Mouse (Mus musculus) embryo, embryonic 9.5 days (tissue): ENCODE measurements around the gene Maml3.

ENCODE experiments used
- DNase-seq: peaks from one replicate; pipeline ENCODE4 v3.0.0-alpha.2; 2017; ENCODE audit errors: extremely low spot score

The Maml3 gene

GRCm38 (mm10) chr3:51705220-51705619 is 399.7 kb downstream of the Maml3 start:
- DNase-seq: no peak

DNA sequence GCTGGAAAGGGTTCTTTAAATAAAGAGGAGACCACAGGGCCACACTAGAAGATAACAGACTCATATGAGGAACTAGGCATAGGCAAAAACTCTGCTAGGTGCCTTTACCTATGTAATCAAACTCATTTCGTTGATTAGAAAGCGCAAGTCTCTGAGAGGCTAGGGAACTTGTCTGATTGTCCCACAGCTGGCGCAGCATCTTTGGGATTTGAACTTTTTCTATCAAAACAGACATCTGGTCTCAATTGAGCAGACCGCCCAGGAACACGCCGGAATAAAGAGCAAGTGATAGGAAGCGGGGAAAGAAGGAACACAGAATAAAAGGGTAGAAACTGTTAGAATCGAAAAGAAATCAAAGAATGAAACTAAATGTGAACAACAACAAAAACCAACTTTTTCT is 401.4 kb downstream of the Maml3 start:
- no peak for DNase-seq

DNA sequence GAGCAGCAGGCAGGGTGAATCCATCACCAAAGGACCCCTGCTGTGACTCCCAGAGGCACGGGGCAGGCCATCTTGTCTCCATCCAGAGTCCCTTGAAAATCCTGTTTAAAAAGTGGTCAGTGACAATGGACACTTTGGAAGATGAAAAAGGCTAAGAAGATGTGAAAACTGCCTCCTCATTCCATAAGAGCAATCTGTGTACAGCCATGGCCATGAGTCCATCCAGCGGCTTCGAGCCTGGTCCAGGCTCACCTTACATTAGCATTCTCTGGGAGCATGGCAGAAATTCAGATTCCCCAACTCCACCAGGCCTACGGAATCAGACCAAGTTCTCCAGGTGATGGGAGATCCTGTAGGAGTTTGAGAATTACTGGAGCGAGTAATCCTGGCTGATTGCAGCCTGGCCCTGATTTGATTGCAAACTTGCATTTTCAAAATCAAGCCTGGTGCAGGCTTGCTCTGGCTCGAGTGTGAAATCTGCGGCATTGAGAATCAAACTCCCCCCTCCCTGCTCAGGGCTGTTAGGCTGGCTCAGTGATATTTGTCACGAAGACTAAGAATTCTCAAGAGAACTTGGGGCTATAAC is 402.1 kb downstream of the Maml3 start:
- DNase-seq: no peak

GRCm38 (mm10) chr3:51701950-51702349 is 402.9 kb downstream of the Maml3 start:
- peak; percentile 79 for DNase-seq

- peak; percentile 95 for DNase-seq
Observed at GRCm38 (mm10) chr3:51701281-51701751, 403.6 kb downstream of the Maml3 start.

- no peak for DNase-seq
Observed at GRCm38 (mm10) chr3:51700731-51701280, 404.1 kb downstream of the Maml3 start.

DNA sequence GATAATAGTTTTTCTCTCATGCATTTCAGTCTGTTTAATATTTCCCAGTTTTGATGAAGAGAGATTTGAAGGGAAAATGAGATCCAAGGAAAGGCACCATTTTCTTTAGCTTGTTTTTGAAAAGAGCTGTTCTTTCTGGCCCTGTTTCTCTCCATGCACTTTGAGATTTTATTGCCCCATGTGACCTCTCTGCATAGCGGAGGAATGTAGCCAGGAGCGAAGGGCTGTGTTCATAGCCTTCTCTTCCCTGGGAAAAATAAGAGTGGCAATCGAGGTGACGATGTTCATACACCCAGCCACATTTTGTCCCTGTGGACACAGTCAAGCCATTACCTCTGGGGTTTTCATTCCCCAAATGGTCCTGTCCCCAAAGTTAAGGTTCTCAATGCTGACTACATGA is 404.8 kb downstream of the Maml3 start:
- no peak for DNase-seq

DNA sequence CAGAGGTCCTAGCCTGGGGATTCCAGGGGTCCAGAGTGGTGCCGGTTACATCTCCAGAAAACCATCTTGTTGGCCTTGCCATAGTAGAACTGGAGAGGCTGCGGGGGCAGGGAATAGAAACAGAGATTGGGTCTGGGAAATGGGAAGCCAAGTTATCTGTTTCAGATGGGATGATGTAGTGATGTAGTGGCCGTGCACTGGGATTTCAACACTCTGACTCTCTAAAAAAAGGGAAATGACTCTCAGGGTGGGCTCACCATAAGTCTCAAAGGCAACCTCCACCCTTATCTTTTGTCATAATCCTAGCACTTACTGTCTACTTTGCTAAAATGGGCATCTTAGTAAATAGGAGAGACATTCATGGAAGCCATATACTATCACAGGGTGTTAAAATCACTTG is 406.9 kb downstream of the Maml3 start:
- no peak for DNase-seq

DNA sequence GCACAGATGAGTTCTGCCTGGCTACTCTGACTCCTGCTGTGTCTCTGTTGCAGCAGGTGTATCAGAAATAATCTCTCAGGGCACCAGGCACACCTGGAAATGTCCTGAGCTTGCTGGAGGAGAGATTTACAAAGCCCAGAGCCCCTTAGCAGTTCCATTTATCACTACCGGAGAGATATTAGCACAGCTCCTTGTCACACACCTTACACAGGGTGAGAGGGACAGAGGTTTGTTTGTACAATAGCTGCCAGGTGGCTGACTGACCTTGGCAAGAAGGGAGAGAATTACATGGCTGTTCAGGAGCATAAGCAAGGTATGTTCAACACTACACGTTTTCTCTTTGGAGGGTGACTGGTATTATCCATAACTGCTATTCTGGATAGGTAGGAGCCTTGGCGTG is 409.2 kb downstream of the Maml3 start:
- no peak for DNase-seq

DNA sequence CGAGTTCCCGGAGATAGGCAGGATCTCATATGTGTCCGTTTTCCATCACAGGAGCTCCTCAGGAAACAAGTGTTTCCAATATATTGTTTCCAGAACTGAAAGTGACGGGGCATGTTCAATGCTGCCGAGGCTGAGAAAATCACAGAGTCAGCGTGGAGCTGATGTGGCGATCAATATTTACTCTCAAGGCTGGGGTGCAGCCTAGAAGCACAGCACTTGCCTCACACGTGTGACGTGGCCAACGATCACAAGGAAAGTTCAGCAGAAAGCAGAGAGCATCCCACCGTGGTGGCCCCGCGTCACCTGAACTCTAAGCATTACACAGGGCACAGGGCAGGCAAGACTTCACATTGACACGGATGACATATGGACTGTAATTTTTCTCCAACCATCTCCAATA is 410.3 kb downstream of the Maml3 start:
- no peak for DNase-seq

DNA sequence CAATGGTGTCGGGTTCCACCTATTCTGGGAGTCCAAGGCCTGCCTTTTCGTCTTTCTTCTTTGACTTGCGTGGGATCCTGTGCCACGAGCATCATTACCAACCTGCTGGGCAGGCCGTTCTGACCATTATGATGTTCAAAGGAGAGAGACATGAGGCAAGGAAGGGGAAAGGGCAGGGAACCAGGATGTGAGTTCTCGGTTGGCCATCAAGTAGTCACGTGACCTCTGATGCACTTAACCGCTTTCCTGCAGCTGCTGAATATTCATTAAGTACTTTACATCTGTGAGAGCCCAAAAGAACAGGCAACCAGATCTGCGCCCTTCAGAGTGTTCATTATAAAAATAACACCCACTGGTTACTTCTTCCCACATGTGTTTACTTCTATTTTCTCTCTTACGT is 411.7 kb downstream of the Maml3 start:
- no peak for DNase-seq

DNA sequence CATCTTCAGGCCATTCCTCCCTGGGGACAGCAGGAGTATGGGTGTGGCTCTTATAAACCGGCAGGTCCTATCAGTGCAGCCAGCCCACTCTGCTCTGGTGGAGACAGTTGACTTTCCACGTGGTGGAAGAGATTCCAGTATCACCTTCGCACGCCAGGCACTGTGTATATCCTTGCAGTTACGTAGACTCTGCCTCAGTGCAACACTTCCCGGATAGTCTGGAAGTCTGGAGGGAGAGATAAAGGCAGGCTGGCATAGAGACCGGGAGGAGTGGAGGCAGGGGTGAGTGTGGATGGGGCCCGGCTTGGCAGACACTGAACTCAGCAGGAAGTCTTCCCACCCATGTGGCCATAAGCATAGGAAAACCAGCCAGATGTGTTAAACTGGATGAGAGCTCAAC is 416.2 kb downstream of the Maml3 start:
- DNase-seq: no peak

DNA sequence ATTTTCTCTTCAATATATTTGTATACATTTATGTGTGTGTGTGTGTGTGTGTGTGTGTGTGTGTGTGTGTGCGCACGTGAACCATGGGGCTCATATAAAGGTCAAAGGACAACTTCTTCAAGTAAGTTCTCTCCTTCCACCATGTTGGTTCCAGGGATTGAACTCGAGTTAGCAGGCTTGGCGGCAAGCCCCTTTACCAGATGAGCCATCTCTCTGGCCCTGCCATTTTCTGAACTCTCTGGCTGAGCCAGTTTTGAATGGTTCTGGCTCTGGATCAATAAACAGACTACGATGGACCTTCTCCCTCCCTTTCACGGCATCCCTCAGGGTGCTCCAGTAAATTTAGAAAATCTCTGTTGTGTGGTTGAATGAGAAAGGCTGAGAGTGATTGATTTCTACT is 418.1 kb downstream of the Maml3 start:
- DNase-seq: no peak

- no peak for DNase-seq
Observed at GRCm38 (mm10) chr3:51686316-51686715, 418.6 kb downstream of the Maml3 start.

- DNase-seq: no peak
Observed at GRCm38 (mm10) chr3:51685539-51685938, 419.3 kb downstream of the Maml3 start.

DNA sequence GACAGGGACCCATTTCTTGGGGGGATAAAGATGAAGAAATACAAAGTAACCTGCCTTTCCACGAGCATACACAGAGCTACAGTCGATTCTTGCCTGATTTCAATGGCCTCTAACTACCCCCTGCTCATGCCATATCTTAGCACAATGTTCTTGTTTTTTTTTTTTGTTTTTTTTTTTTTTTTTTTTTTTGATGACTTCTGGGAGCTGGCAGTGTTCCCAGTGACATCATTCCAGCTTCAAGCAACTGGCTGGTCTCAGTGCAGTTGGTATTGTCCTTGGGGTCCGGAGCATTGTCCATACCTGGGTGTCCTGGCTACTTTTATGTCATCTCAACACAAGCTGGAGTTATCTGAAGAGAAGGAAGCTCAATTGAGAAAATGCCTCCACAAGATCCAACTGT is 429.9 kb downstream of the Maml3 start:
- no peak for DNase-seq

DNA sequence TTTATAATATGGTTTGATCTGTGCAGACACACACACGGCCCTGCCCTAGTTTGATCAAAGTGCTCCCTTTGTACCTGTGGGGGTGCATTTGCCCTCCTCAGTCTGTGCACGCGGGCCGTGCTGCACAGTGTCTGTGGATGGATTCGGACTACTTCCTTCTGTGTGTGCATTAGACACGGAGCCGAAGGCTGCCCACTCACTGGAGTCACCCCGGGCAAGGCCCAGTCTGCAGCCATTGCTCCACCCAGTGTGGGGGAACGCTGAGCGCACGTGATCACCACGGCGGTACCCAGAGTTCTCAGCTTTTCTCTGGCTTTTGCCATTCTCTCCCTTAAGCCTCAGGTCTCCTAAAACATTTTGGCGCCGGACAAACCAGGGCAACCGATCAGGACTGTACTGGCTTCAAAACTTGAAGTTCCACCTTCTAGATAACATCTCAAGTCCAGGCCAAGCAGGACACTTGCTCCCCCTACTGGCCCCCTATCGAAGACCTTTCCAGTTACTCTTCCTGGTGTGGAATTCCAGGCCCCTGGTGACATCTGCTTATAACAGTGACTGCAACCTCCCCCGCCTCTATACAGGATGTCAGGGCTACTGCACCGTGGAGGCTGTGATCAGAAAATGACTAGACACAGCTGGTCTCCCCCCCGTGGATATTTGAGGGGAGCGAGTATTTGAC is 431.3 kb downstream of the Maml3 start:
- peak; percentile 55 for DNase-seq

DNA sequence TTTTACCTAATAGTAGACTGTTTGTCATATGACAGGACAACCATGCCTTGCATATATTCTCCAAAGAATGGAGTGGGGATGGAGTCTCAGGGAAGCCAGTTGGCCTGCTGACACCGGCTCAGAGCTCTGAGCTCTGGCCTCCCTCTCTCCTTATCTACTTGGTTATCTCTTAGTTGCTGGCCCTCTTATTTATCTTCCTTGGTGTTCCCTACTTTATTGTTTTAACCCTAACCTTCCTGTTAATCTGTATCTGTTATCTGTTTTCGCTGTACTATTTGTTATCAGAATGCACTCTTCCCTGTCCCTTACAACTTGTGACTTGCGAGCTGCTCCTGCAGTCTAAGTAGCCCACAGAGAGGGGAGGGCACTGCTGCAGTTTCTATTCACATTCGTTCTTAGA is 432.2 kb downstream of the Maml3 start:
- DNase-seq: no peak

- no peak for DNase-seq
Observed at GRCm38 (mm10) chr3:51671071-51671469, 433.8 kb downstream of the Maml3 start.

DNA sequence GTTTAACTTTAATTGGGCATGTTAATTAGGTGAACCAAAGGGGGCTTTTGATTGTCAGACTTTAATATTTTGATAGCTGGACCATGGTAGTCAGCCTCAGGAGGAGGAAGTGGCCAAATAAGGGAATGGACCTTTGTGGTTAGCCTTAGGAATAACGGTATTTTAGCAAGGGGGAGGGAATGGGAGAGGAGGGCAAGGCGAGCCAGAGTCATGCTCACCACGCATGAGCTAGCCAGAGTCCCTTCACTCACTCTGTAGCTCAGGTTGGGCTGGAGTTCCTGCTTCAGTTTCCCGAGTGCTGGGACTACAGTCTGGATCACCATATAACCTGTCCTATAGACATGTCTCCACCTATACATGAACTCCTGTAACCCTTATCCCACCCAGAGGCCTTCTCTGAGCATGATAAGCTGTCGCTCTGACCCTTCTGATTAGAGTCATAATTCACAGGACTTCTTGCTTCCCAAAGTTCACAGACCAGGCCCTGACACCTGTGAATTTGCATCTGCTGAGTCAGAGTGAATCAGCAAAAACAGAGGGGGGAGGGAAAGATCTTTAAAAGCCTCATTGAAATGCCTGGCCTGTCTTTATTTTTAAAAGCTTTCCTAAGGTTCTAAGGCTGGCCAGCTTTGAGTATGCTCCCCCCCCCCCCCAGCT is 434.3 kb downstream of the Maml3 start:
- DNase-seq: no peak

DNA sequence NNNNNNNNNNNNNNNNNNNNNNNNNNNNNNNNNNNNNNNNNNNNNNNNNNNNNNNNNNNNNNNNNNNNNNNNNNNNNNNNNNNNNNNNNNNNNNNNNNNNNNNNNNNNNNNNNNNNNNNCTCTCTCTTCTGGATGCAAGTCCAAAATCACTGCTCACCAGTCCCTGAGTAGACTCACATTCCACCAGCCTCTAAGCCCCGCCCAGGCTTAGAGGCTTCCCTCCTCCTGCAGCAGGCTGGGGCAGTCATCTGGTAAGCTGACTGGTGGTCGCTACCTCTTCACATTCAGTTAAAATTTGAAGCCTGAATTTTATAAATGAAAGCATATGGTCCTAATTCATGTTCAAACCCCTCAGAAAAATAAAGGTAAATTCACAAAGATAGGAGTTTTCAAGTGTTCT is 436.3 kb downstream of the Maml3 start:
- no peak for DNase-seq

GRCm38 (mm10) chr3:51662557-51662956 is 442.3 kb downstream of the Maml3 start:
- DNase-seq: no peak
